Mouse (Mus musculus) fibroblast of lung, adult 2 months (primary cell): ENCODE measurements around the gene Bloc1s6.
A peak's percentile ranks its signal among the peaks of the same experiment; 100 is the strongest.

Experiments used
- DNase-seq: peaks from one replicate; pipeline ENCODE4 v3.0.0-alpha.2; 2011; ENCODE audit warnings: low read depth

Bloc1s6 gene

DNA sequence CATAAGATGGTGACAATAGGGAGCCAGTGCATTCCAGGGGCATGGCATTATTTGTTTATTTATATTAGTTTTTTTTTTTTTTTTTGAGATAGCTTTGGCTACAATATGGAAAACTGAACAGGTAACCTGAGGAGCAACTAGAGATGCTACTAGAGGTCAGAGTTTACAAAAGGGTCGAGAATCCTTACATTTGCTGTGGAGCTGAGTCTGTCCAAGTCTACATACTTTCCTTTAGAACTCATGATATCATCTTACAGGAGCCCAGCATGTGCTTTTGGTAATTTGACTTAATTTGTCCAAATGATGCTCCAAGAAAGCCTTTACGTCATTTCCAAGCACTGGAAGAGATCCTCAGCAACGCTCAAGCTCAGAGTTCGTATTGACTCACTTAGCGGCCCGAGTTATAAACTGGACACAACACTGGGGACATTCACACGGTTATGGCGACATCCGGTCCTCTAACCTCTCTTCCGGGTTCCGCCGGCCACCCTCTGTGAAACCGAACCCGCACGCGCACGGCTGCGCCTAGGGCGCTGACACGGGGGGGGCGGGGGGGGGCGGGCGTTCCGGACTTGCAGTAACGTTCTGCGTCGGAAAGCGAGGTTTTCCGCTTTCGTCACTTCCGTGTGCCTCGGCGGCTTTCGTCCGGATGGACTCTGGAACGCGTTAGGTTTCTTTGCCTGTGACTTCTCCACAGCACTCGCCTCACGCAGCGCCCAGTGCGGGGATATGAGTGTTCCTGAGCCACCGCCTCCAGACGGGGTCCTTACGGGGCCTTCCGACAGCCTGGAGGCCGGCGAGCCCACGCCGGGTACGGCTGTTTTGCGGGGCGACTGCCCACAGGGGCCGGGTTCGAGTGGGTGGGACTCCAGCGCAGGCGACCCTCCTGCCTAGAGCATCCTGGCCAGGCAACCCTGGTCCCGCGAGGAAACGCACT, at the start of gene Bloc1s6:
TSS of gene Bloc1s6 (plus strand) at position 610 of the 937 bp plus-strand sequence.
- peak; percentile 85 for DNase-seq

DNA sequence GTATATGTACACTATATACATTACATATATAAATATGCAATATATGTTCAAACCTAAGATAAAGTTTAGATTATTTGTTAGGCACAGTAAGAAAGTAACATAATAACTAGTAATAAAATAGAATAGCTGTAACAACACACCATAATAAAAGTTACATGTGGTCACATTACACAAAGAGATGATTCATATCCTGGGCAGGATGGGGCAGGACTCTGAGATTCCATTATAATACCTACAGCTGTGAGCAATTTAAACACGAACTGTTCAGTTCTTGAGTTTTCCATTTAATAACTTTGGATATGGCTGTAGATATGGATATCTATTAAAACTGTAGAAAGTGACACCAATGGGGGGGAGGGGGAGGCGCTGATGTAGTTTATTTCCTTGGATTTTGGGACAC, 40.8 kb upstream of the Bloc1s6 start:
- DNase-seq, result no peak

GRCm38 (mm10) chr2:122701012-122701411, 37.3 kb upstream of the Bloc1s6 start:
- no peak for DNase-seq

GRCm38 (mm10) chr2:122701871-122702180, 36.5 kb upstream of the Bloc1s6 start:
- DNase-seq, result no peak

- DNase-seq, result no peak
Observed at GRCm38 (mm10) chr2:122702181-122703036, 35.9 kb upstream of the Bloc1s6 start, which contains the start of gene Slc30a4. TSS of gene Slc30a4 (minus strand) at chr2:122702663.

GRCm38 (mm10) chr2:122704572-122704971, 33.7 kb upstream of the Bloc1s6 start:
- DNase-seq, result peak; percentile 56

- DNase-seq, result no peak
Observed at GRCm38 (mm10) chr2:122708080-122708479, 30.2 kb upstream of the Bloc1s6 start.

DNA sequence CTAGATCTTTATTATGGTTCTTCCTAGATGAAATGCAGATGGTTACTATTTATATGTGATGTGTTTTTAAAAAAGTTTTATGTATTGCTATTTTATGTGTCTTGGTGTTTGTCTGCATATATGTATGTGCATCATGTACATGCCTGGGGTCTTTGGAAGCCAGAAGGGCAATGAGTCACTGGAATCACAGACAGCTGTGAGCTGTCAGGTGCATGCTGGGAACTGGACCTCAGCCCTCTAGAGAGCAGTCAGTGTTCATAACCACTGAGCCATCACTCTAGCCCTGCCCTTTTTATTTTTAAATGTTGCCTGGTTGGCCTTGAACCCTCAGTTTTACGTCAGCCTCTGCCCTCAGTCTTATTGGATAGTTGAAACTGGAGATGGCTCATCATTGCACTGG, 29.1 kb upstream of the Bloc1s6 start:
- no peak for DNase-seq

- no peak for DNase-seq
Observed at GRCm38 (mm10) chr2:122711911-122712310, 26.4 kb upstream of the Bloc1s6 start.

DNA sequence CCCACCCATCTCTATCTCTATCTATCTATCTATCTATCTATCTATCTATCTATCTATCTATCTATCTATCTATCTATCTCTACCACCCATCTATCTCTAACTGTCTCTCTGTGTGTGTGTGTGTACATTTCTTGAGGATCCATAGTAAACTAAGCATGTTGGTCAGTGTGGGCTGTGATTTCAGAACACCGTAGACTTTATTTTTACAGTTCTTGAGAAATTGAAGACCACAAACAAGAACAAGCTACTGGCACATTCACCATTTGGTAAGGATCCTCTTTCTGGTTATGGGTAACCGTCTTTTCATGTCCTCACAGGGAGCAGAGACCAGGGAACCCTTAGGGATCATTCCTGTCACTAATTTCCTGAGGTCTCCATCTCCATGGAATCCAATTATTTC, 25.5 kb upstream of the Bloc1s6 start:
- no peak for DNase-seq

- no peak for DNase-seq
Observed at GRCm38 (mm10) chr2:122715148-122715692, 23.1 kb upstream of the Bloc1s6 start.

GRCm38 (mm10) chr2:122716301-122716842, 21.9 kb upstream of the Bloc1s6 start:
- no peak for DNase-seq

GRCm38 (mm10) chr2:122719232-122719631, 19.1 kb upstream of the Bloc1s6 start:
- DNase-seq, result no peak

DNA sequence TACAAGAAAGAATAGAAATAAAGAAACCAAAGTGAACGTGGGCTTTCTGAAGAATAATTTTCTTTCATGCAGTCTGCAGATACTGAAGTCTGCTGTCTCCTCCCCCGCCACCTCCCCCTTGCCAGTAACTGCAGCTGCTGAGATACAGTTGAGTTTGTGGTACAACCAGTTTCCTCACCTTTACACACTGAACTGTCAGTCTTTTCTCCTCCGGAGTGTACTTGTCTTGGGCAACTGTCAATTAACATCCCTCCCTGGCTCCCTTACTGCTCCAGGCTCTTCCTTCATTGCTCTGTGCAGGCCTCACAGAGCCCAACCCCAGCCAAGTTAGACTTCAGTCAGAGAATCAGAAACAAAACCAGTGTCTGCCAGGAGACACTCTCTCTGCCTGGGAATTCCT, 17.7 kb upstream of the Bloc1s6 start:
- no peak for DNase-seq

DNA sequence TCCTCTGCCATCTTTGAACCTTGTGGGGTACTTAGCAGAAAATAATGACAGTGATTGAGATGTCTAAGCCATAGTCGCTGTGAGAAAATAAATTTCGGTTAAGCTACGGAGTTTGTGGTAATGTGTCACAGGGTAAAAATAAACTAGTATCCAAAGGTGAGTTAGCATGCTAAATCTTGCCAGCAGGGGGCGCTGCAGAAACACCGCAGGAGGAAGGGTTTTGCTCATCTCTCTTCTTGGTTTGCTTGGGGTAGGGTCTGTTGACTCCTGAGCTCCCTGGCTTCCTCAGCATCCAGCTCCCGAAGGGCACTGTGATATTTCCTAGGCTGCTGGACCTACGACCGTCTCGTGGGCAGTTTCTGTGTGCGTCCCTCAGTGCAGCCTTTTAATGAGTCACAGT, 12.7 kb upstream of the Bloc1s6 start:
- DNase-seq, result no peak

DNA sequence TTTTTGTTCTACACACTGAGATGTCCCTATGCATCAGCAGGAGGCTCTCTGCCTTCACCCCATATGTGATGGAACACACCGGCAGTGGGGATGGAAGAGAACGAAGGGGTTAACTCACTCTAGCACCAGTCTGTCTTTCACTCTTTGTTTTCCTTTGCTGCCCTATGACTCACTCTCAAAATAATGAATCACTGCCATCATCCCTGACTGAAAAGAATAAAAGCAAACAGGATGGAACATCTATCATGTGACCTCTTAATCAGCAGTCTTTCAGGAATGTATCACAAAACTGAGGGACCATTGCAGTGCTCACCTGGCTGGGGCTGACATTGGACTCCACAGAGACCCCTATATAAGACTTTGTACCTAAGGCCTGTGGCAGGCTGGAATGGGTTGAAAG, 6.8 kb upstream of the Bloc1s6 start:
- DNase-seq, result peak; percentile 20

DNA sequence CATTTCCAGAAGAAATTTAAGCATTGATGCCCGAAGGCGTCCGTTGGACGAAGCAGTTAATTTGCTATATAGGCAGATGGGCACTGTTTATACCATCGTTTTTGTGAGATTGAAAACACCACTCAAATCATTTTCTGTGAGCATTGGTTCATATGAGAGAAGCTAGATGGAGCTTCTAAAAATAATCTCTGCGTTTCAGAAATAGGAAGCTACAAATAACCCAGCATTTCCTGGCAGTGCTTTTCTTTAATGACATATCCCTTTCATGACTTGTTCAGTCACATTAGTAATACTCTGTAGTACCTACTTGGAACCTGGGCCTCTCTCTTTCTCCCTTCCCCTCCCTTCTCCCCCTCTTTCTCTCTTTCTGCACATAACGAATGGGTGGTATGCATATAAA, 720 bp downstream of the Bloc1s6 start:
- DNase-seq, result no peak

- DNase-seq, result no peak
Observed at GRCm38 (mm10) chr2:122746461-122746860, 8.2 kb downstream of the Bloc1s6 start.

GRCm38 (mm10) chr2:122753739-122754343, 15.5 kb downstream of the Bloc1s6 start:
- DNase-seq, result no peak

DNA sequence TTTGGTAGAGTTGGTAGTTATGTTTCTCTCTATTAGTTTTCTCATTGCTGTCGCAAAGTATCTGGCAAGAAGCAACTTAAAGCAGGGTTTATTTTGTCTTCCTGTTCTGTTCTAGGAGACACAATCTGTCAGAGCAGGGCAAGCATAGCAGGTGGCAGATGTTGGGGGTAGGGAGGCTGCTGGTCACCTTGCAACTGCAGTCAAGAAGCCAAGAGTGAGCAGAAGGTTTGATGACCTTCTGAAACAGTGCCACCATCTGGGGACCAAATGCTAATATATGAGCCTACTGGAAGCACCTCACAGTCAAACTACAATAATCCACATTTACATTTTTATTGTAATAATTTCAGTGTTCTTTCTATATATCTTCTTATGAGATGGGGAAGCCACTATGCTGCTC, 21.5 kb downstream of the Bloc1s6 start:
- no peak for DNase-seq

DNA sequence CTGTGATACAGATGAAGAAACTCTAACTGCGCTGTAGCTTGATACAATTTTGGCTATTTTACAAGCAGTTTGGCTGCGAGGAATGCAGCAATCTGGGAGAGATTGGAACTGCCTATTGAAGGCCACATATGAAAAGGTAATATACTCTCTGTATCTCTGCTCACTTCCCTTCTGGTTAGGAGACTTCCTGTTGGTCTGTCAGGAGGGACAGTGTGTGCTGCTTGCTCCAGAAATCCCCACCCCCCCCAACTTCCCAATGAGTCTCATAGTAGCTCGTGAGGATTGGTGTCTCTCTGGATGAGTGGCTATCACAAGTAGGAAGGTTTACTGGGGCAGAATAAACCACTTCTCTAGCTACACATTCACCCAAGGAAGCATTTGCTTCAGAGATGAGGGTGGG, 24.7 kb downstream of the Bloc1s6 start:
- no peak for DNase-seq

DNA sequence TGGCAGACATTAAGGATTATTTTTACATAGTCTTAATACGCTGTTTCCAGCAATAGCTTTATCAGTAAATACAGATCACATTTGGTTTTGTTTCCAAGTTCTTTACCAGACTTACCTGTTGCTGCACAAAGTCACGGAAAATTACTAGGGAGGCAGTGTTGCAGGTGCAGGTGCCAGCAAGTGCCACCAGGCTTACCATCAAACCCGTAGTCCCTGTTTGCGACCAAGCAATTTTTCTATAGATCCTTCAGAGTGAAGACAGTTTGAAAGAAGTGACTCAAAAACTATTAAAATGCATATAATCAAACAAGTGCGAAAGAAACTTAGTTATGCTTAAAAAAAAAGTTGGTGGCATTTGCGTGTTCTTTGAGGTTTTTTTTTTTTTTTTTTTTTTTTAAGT, 26.2 kb downstream of the Bloc1s6 start:
- no peak for DNase-seq
